Mouse (Mus musculus): ENCODE measurements at regions not wholly inside any gene's neighbourhood (a gene's known extent, or its start where the extent isn't known, plus 50 kb on each side); places are given as distances from the start of the nearest gene placed in this dataset.

- no peak overlapping the region for H3K9ac ChIP-seq (ENCODE audit: insufficient read depth, low read depth, low read length, poor library complexity, severe bottlenecking)
- no peaks in the 10 kb centered on the region for H3K36me3 ChIP-seq (ENCODE audit: control insufficient read depth, insufficient read depth, low read length, poor library complexity, severe bottlenecking)
- no peaks in the 10 kb centered on the region for H3K9me3 ChIP-seq (ENCODE audit: control insufficient read depth, insufficient read depth, low read depth, low read length)
- TF ChIP-seq ZC3H11A (IDR thresholded peaks at IDR 0.05; ENCODE audit: borderline replicate concordance, low read depth, low read length) (no peak), ZNF384 (IDR thresholded peaks at IDR 0.05; ENCODE audit: low read depth, low read length) (no peak), HCFC1 (IDR thresholded peaks at IDR 0.05; ENCODE audit: borderline replicate concordance, insufficient read depth, low read length) (no peak), MAFK (IDR thresholded peaks at IDR 0.05; ENCODE audit: insufficient read depth, low read depth, low read length) (no peak), CHD2 (IDR thresholded peaks at IDR 0.05; ENCODE audit: low read depth, low read length) (no peak)
- H3K27ac ChIP-seq (ENCODE audit: insufficient read depth, low read depth, low read length, poor library complexity, severe bottlenecking) = no peak overlapping the region
- no peak overlapping the region for H3K4me3 ChIP-seq (ENCODE audit: insufficient read depth in 1 of 2, low read depth in 1 of 2, low read length in 2 of 2, poor library complexity in 1 of 2, severe bottlenecking in 1 of 2)
- no peaks in the 10 kb centered on the region for H3K4me1 ChIP-seq (ENCODE audit: control insufficient read depth in 2 of 2, insufficient read depth in 2 of 2, low read length in 2 of 2, poor library complexity in 1 of 2)
- in situ Hi-C loops (cut with MboI; ENCODE audit: low sequenced_read_pairs in 2 of 2, unreplicated experiment in 2 of 2) = no loop called here
- DNase-seq (ENCODE audit: low read depth, low spot score) = no peak
Measured at GRCm38 (mm10) chr10:98146998-98147863, 420.7 kb upstream of the C030005K15Rik start.

- Histone ChIP-seq H3K27ac (ENCODE audit: insufficient read depth, low read depth, low read length, poor library complexity, severe bottlenecking) (no peak overlapping the region), H3K9me3 (ENCODE audit: control insufficient read depth, insufficient read depth, low read depth, low read length) (no peaks in the 10 kb centered on the region; the same call in 1 of the 2 replicates), H3K4me3 (ENCODE audit: insufficient read depth in 1 of 2, low read depth in 1 of 2, low read length in 2 of 2, poor library complexity in 1 of 2, severe bottlenecking in 1 of 2) (no peak overlapping the region)
Measured at GRCm38 (mm10) chr10:98155982-98156381, 429.4 kb upstream of the C030005K15Rik start.

GRCm38 (mm10) chr10:98185666-98186065, 459.1 kb upstream of the C030005K15Rik start:
- no peaks in the 10 kb centered on the region for H3K36me3 ChIP-seq (ENCODE audit: control insufficient read depth, insufficient read depth, low read length, poor library complexity, severe bottlenecking)
- DNase-seq (ENCODE audit: low read depth, low spot score) = no peak
- in situ Hi-C loops (cut with MboI; ENCODE audit: low sequenced_read_pairs in 2 of 2, unreplicated experiment in 2 of 2) = no loop called here
- no peaks in the 10 kb centered on the region for H3K4me1 ChIP-seq (ENCODE audit: control insufficient read depth in 2 of 2, insufficient read depth in 2 of 2, low read length in 2 of 2, poor library complexity in 1 of 2)
- TF ChIP-seq ZC3H11A (IDR thresholded peaks at IDR 0.05; ENCODE audit: borderline replicate concordance, low read depth, low read length) = no peak
- TF ChIP-seq CHD2 (IDR thresholded peaks at IDR 0.05; ENCODE audit: low read depth, low read length) = no peak
- TF ChIP-seq ZNF384 (IDR thresholded peaks at IDR 0.05; ENCODE audit: low read depth, low read length) = no peak
- no peak for TF ChIP-seq HCFC1 (IDR thresholded peaks at IDR 0.05; ENCODE audit: borderline replicate concordance, insufficient read depth, low read length)
- no peak for TF ChIP-seq MAFK (IDR thresholded peaks at IDR 0.05; ENCODE audit: insufficient read depth, low read depth, low read length)
- no peaks in the 10 kb centered on the region for H3K9me3 ChIP-seq (ENCODE audit: control insufficient read depth, insufficient read depth, low read depth, low read length)
- H3K27ac ChIP-seq (ENCODE audit: insufficient read depth, low read depth, low read length, poor library complexity, severe bottlenecking) = no peak overlapping the region
- no peak overlapping the region for H3K4me3 ChIP-seq (ENCODE audit: insufficient read depth in 1 of 2, low read depth in 1 of 2, low read length in 2 of 2, poor library complexity in 1 of 2, severe bottlenecking in 1 of 2)
- H3K9ac ChIP-seq (ENCODE audit: insufficient read depth, low read depth, low read length, poor library complexity, severe bottlenecking) = no peak overlapping the region

More at GRCm38 (mm10) chr10:98155982-98156381, 429.4 kb upstream of the C030005K15Rik start:
- no peaks in the 10 kb centered on the region for H3K36me3 ChIP-seq (ENCODE audit: control insufficient read depth, insufficient read depth, low read length, poor library complexity, severe bottlenecking)
- no peaks in the 10 kb centered on the region for H3K4me1 ChIP-seq (ENCODE audit: control insufficient read depth in 2 of 2, insufficient read depth in 2 of 2, low read length in 2 of 2, poor library complexity in 1 of 2)
- TF ChIP-seq ZNF384 (IDR thresholded peaks at IDR 0.05; ENCODE audit: low read depth, low read length) (no peak), HCFC1 (IDR thresholded peaks at IDR 0.05; ENCODE audit: borderline replicate concordance, insufficient read depth, low read length) (no peak), CHD2 (IDR thresholded peaks at IDR 0.05; ENCODE audit: low read depth, low read length) (no peak), MAFK (IDR thresholded peaks at IDR 0.05; ENCODE audit: insufficient read depth, low read depth, low read length) (no peak), ZC3H11A (IDR thresholded peaks at IDR 0.05; ENCODE audit: borderline replicate concordance, low read depth, low read length) (no peak)
- no peak overlapping the region for H3K9ac ChIP-seq (ENCODE audit: insufficient read depth, low read depth, low read length, poor library complexity, severe bottlenecking)
- in situ Hi-C loops (cut with MboI; ENCODE audit: low sequenced_read_pairs in 2 of 2, unreplicated experiment in 2 of 2) = no loop called here
- no peak for DNase-seq (ENCODE audit: low read depth, low spot score)

- in situ Hi-C loops (cut with MboI; ENCODE audit: low sequenced_read_pairs in 2 of 2, unreplicated experiment in 2 of 2) = no loop called here
- no peak for TF ChIP-seq HCFC1 (IDR thresholded peaks at IDR 0.05; ENCODE audit: borderline replicate concordance, insufficient read depth, low read length)
- TF ChIP-seq ZC3H11A (IDR thresholded peaks at IDR 0.05; ENCODE audit: borderline replicate concordance, low read depth, low read length) = no peak
- no peak for TF ChIP-seq ZNF384 (IDR thresholded peaks at IDR 0.05; ENCODE audit: low read depth, low read length)
- no peak for TF ChIP-seq CHD2 (IDR thresholded peaks at IDR 0.05; ENCODE audit: low read depth, low read length)
- no peak for TF ChIP-seq MAFK (IDR thresholded peaks at IDR 0.05; ENCODE audit: insufficient read depth, low read depth, low read length)
- no peak overlapping the region for H3K27ac ChIP-seq (ENCODE audit: insufficient read depth, low read depth, low read length, poor library complexity, severe bottlenecking)
- H3K9me3 ChIP-seq (ENCODE audit: control insufficient read depth, insufficient read depth, low read depth, low read length) = no peaks in the 10 kb centered on the region
- no peak overlapping the region for H3K4me3 ChIP-seq (ENCODE audit: insufficient read depth in 1 of 2, low read depth in 1 of 2, low read length in 2 of 2, poor library complexity in 1 of 2, severe bottlenecking in 1 of 2)
- no peak overlapping the region for H3K9ac ChIP-seq (ENCODE audit: insufficient read depth, low read depth, low read length, poor library complexity, severe bottlenecking)
- no peaks in the 10 kb centered on the region for H3K36me3 ChIP-seq (ENCODE audit: control insufficient read depth, insufficient read depth, low read length, poor library complexity, severe bottlenecking)
- DNase-seq (ENCODE audit: low read depth, low spot score) = no peak
- no peaks in the 10 kb centered on the region for H3K4me1 ChIP-seq (ENCODE audit: control insufficient read depth in 2 of 2, insufficient read depth in 2 of 2, low read length in 2 of 2, poor library complexity in 1 of 2)
Measured at GRCm38 (mm10) chr10:98196852-98197251, 470.3 kb upstream of the C030005K15Rik start.
